Mouse (Mus musculus): ENCODE results near the gene Comt.

GRCm38 (mm10) chr16:18360151-18360805, 66.4 kb downstream of the Comt start:
- TF ChIP-seq CTCF (IDR thresholded peaks at IDR 0.05; ENCODE audit: low read depth) (no peak), EP300 (IDR thresholded peaks at IDR 0.05; ENCODE audit: low read depth) (no peak)

Measured in liver, embryonic 14.5 days (tissue).